Mouse (Mus musculus) heart, postnatal 36 days (tissue): ENCODE measurements around the gene Huwe1. TPM values are rescaled to one million over a fixed set of nuclear protein-coding genes. Genes with fewer than 3 reads are reported as not detected.

Experiments
- DNase-seq, 2 experiments: peaks; one replicate each; pipeline ENCODE4 v3.0.0; 2021 to 2022
- intact Hi-C: fragments of 180-260 bp; cut with DNase I; formaldehyde crosslinking; loops from one replicate; pipeline ENCODE4 v1.15.1; 2025
- microRNA-seq, 2 experiments: library from miRNA; unstranded; fragments of <30 nt; microRNA quantifications; one replicate each; pipeline ENCODE4 v1.2.0; 2021; ENCODE audit warnings: borderline number of aligned reads in 2 of 2
- total RNA-seq, 2 experiments: library from RNA; stranded (reverse); gene quantifications; 2 replicates each; pipeline ENCODE4 v1.2.3; 2021

Gene Huwe1
- total RNA-seq, 2 experiments from 2014 or later, result 160 to 170 TPM

GRCm38 (mm10) chrX:151946986-151947385, 146.4 kb downstream of the Huwe1 start:
- DNase-seq, result no peak
- intact Hi-C loops, result no loop called here

- intact Hi-C loops, result no loop called here
- DNase-seq, result no peak
Observed at GRCm38 (mm10) chrX:151947781-151948180, 147.2 kb downstream of the Huwe1 start.

- intact Hi-C loops, result no loop called here
- DNase-seq, result no peak
Observed at GRCm38 (mm10) chrX:151950231-151950630, 149.6 kb downstream of the Huwe1 start.

GRCm38 (mm10) chrX:151951181-151951580, 150.6 kb downstream of the Huwe1 start:
- DNase-seq, result no peak
- intact Hi-C loops, result no loop called here

Small RNAs within 50 kb of the gene (microRNA-seq; reads per million reads assigned to microRNA genes)
- 0 reads per million in 2 experiments for gene Mir3113
- gene Mir98, result 2,831 to 3,043 reads per million in 2 experiments
- gene Mirlet7f-2, result 8,611 to 9,734 reads per million in 2 experiments

Other genes with a start within 250 kb of the Huwe1 start
- 100 to 1,000 TPM; 224 to 261 TPM for gene Hsd17b10, start 201.0 kb downstream of the Huwe1 start, total RNA-seq
- under 1 TPM; 0.25 to 0.35 TPM for gene Ribc1, start 215.5 kb downstream of the Huwe1 start, total RNA-seq
- gene Smc1a, start 215.6 kb downstream of the Huwe1 start, total RNA-seq, result 10 to 100 TPM; 27.2 to 28.7 TPM